Mouse (Mus musculus) erythroblast, embryonic 14.5 days (primary cell): ENCODE measurements around the gene Psmd11. TPM values are rescaled to one million over a fixed set of nuclear protein-coding genes. Genes with fewer than 3 reads are reported as not detected.
"Not testable (repeated sequence)": the region's sequence is repeated elsewhere in the genome, so short reads cannot be mapped to it uniquely, and the experiment has no call there.

ENCODE experiments used
- H3K27me3 ChIP-seq: 2 replicates; pipeline ENCODE4 v1.6.1; 2012; ENCODE audit warnings: inconsistent platforms; ENCODE audit not compliant: control insufficient read depth
- H3K36me3 ChIP-seq: 2 replicates; pipeline ENCODE4 v1.6.1; 2012; ENCODE audit warnings: mild to moderate bottlenecking, inconsistent platforms; ENCODE audit not compliant: control insufficient read depth
- H3K4me1 ChIP-seq: 2 replicates; pipeline ENCODE4 v1.6.1; 2012; ENCODE audit warnings: inconsistent platforms; ENCODE audit not compliant: control insufficient read depth
- H3K4me3 ChIP-seq: replicated peaks from 2 replicates; pipeline ENCODE3; 2012; ENCODE audit warnings: moderate library complexity, mild to moderate bottlenecking, inconsistent platforms
- H3K9me3 ChIP-seq: 2 replicates; pipeline ENCODE4 v1.6.1; 2012; ENCODE audit warnings: low read length, inconsistent platforms, mixed read lengths; ENCODE audit not compliant: control insufficient read depth
- GATA1 ChIP-seq: IDR thresholded peaks from 2 replicates; pipeline ENCODE4 v1.6.1; 2012; ENCODE audit warnings: low read length, inconsistent platforms, mixed read lengths
- TAL1 ChIP-seq: IDR thresholded peaks from 3 replicates; pipeline ENCODE4 v1.6.1; 2012; ENCODE audit warnings: low read length, inconsistent platforms, mixed read lengths
- polyA plus RNA-seq: library from polyadenylated mRNA; stranded (reverse); fragments of >175 nt; gene quantifications from 2 replicates; pipeline ENCODE4 v1.2.3, GENCODE M21; 2012

The Psmd11 gene
- 4.0 and 5.0 TPM in 2 replicates for polyA plus RNA-seq

GRCm38 (mm10) chr11:80428381-80429008, at the start of gene Psmd11:
Gene Psmd11 (plus strand): TSS chr11:80428615.
- TF ChIP-seq TAL1 (no peak), GATA1 (no peak)
- Histone ChIP-seq H3K9me3 (no peaks in the 10 kb centered on the region), H3K36me3 (peaks cover 24% of the 10 kb centered on the region), H3K4me1 (peaks cover 21% of the 10 kb centered on the region), H3K27me3 (no peaks in the 10 kb centered on the region), H3K4me3 (peak within 1 kb of the TSS; percentile 100)

GRCm38 (mm10) chr11:80379184-80379583, 49.2 kb upstream of the Psmd11 start:
- not testable (repeated sequence) for H3K4me3 ChIP-seq, H3K27me3 ChIP-seq, H3K9me3 ChIP-seq
- peaks cover 34% of the 10 kb centered on the region for H3K4me1 ChIP-seq
- H3K36me3 ChIP-seq = peaks cover 17% of the 10 kb centered on the region

GRCm38 (mm10) chr11:80382626-80383018, 45.8 kb upstream of the Psmd11 start:
- Histone ChIP-seq H3K4me1 (peaks cover 46% of the 10 kb centered on the region), H3K9me3 (no peaks in the 10 kb centered on the region), H3K4me3 (peak overlapping the region; percentile 95), H3K27me3 (no peaks in the 10 kb centered on the region), H3K36me3 (peaks cover 34% of the 10 kb centered on the region)
- TF ChIP-seq TAL1 (no peak), GATA1 (peak; percentile 100)

GRCm38 (mm10) chr11:80383019-80383625, 45.3 kb upstream of the Psmd11 start, which contains the start of gene Zfp207:
Gene Zfp207 (plus strand): TSS chr11:80383279.
- Histone ChIP-seq H3K27me3 (no peaks in the 10 kb centered on the region), H3K9me3 (no peaks in the 10 kb centered on the region), H3K36me3 (peaks cover 39% of the 10 kb centered on the region), H3K4me3 (peak within 1 kb of the TSS; percentile 95), H3K4me1 (peaks cover 47% of the 10 kb centered on the region)
- TF ChIP-seq TAL1 = no peak
- TF ChIP-seq GATA1 = no peak; the same call in 1 of the 2 replicates

- TF ChIP-seq TAL1 (no peak), GATA1 (no peak)
- no peaks in the 10 kb centered on the region for H3K9me3 ChIP-seq
- H3K4me1 ChIP-seq = peaks cover 45% of the 10 kb centered on the region
- H3K36me3 ChIP-seq = peaks cover 44% of the 10 kb centered on the region
- peak overlapping the region; percentile 95 for H3K4me3 ChIP-seq
- H3K27me3 ChIP-seq = no peaks in the 10 kb centered on the region
These were observed 44.8 kb upstream of the Psmd11 start for GRCm38 (mm10) chr11:80383626-80384046.

- Histone ChIP-seq H3K36me3 (peaks cover 53% of the 10 kb centered on the region), H3K4me3 (peak overlapping the region; percentile 95), H3K27me3 (no peaks in the 10 kb centered on the region), H3K4me1 (peaks cover 48% of the 10 kb centered on the region), H3K9me3 (no peaks in the 10 kb centered on the region)
- TF ChIP-seq GATA1 (no peak), TAL1 (no peak)
These were observed 44.0 kb upstream of the Psmd11 start for GRCm38 (mm10) chr11:80384461-80384860.

DNA sequence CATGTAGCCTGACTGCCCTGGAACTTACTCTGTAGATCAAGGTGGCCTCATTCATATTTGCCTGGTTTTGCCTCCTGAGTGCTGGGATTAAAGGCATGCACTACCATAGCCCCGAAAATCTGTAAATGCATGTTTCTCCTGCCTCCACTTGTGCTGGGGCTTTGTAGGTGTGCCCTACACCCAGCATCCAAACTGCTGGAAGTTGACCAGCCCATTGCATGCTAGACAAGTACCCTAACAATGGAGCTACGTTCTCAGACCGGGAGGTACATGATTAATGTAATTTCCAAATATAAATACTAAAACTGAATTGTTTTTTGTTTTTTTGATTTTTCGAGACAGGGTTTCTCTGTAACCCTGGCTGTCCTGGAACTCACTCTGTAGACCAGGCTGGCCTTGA, 43.4 kb upstream of the Psmd11 start:
- Histone ChIP-seq H3K36me3 (peaks cover 59% of the 10 kb centered on the region), H3K4me1 (peaks cover 48% of the 10 kb centered on the region), H3K4me3 (peak overlapping the region; percentile 95), H3K27me3 (no peaks in the 10 kb centered on the region), H3K9me3 (no peaks in the 10 kb centered on the region)
- TF ChIP-seq TAL1 (no peak), GATA1 (no peak)

GRCm38 (mm10) chr11:80386790-80387189, 41.6 kb upstream of the Psmd11 start:
- no peak for TF ChIP-seq GATA1
- TF ChIP-seq TAL1 = no peak
- H3K9me3 ChIP-seq = no peaks in the 10 kb centered on the region
- H3K36me3 ChIP-seq = peaks cover 76% of the 10 kb centered on the region
- H3K4me1 ChIP-seq = peaks cover 45% of the 10 kb centered on the region
- H3K4me3 ChIP-seq = peak overlapping the region; percentile 95
- no peaks in the 10 kb centered on the region for H3K27me3 ChIP-seq

GRCm38 (mm10) chr11:80389885-80390284, 38.5 kb upstream of the Psmd11 start:
- Histone ChIP-seq H3K36me3 (peaks cover 100% of the 10 kb centered on the region), H3K9me3 (no peaks in the 10 kb centered on the region), H3K4me1 (peaks cover 32% of the 10 kb centered on the region), H3K4me3 (no peak overlapping the region), H3K27me3 (no peaks in the 10 kb centered on the region)
- TF ChIP-seq GATA1 = no peak
- TF ChIP-seq TAL1 = no peak
